Mouse (Mus musculus): ENCODE data around the gene Arpc1a.
"Not testable (repeated sequence)": the region's sequence is repeated elsewhere in the genome, so short reads cannot be mapped to it uniquely, and the experiment has no call there.

Gene Arpc1a

DNA sequence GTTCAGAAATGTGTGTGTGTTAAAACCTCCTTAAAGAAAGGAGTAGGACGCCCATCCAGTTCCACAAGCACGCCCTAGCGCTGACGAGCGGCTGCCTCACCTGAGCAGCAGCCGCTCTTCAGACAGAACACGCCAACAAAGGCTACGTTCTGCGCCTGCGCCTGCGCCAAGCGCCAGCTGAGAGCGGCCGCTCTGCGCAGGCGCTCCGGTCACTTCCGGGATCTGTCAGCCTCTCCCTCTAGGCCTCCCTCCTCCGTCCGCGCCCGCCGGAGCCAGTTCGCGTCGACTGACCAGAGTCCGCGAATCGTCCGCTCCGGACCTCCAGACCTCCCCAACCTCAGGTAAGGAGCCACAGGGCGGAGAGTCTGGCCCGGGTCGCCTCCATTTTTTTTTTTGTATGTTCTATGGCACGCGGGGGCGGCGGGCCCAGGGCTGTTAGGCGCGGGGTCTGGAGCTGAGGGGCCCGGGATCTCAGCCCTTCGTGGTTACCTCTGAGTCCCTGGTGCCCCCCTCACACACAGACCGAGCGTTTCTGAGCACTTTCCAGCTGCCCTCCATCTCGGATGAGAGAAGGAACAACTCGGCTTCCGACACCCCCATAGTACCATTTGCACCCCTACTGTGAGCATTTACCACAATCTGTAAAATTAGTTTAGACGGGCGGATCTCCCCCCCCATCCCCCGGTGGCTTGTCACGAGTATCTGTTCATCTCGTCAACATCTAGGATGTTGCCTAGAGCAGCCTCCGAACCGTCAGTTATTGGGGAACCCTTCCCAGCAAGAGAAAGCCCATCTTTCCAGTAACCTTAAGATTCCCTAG is at the start of gene Arpc1a, which contains the start of gene Kpna7:
TSS of gene Arpc1a (plus strand) at position 199 of the 820 bp plus-strand sequence.
TSS of gene Kpna7 (minus strand) at position 399 of the 820 bp plus-strand sequence.
- peak; percentile 98 for DNase-seq

DNA sequence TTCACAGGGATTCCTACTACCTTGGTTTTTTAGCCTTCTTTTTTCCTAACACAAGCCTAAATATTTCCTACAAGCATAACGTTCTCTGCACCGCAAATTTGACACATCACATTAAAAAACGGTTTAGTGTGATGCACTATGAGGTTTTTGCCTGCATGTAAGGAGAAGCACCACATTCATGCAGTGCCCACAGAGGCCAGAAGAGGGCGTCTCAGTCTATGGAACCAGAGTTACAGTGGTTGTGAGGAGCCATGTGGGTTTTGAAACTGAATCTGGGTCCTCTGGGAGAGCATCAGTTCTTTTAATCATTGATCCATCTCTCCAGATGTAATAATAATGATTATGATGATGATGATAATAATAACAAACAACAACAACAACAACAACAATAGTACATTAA is 42.0 kb upstream of the Arpc1a start:
- DNase-seq, result peak; percentile 49

DNA sequence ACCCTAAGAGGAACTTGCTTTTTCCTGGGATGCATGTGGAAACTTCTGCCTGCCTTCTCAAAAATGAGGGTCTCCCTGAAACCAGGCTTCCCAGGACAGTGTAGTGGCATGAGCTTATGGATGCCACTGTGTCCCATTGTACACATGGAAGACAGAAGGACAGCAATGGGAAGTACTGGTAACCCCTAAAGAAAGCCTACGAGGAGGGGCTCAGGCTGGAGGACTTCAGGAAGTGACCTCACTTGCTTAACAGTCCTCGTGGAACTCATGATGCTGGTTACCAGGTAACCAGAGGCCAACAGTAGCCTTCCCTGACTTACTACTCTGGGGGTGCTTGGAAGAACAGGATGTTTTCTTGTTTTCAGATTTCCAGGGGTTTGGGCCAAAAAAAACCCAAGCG is 40.9 kb upstream of the Arpc1a start, which contains the start of gene 1700018F24Rik:
TSS of gene 1700018F24Rik (plus strand) at position 301 of the 400 bp plus-strand sequence.
- not testable (repeated sequence) for DNase-seq

DNA sequence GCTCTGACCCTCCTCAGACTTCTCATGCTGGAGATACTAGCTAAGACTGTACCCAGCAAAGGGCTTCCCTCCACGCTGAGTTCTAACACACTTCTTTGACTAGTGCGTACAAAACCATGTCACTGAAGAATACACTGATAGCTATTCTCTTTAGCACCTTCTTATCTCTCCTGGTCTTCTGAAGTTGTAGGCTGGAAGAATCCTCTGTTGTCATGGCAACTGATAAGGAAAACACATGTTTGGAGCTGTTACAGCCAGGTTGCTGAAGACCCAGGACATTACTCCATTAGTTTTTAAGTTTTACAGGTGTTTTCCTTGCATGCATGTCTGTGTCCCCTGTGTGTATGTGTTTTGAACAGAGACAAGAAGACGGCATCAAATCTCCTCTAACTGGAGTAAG is 29.4 kb upstream of the Arpc1a start:
- DNase-seq, result not testable (repeated sequence)

DNA sequence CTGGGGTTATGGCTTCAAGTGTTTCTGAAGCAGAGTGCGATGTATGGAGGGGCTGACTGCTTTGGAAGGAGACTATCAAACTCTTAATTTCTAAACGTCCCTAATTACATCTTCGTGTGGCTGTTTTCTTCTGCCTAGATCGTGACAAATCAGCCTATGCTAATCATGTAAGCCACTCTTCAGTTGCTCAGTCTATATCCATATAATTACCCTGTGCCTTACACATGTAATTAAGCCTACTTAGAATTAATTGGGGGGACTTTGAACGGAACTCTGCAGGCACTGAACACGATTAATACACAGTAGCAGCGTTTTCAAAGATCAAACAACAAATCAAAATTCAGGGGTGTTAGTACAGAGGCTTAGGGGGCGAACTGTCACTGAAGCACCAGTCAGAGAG is 25.7 kb upstream of the Arpc1a start:
- DNase-seq, result no peak

DNA sequence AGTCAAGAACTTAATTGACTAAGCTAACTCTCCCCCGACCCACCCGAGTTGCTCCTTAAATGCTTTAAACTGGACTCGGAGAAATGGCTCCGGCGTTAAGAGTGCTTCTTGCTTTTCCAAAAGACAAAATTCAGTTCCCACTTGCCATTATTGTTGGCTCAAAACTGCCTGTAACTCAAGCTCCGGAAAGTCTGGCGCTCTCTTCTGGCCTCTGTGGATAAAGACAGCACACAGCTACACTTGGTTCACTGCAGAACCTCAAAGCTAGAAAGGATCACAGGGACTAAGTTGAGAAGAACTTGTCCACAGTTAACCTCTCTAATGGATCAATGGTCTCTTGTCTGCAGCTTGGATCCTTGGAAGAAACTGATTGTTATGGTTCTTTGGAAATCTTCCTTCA is 24.9 kb upstream of the Arpc1a start:
- DNase-seq, result peak; percentile 33

DNA sequence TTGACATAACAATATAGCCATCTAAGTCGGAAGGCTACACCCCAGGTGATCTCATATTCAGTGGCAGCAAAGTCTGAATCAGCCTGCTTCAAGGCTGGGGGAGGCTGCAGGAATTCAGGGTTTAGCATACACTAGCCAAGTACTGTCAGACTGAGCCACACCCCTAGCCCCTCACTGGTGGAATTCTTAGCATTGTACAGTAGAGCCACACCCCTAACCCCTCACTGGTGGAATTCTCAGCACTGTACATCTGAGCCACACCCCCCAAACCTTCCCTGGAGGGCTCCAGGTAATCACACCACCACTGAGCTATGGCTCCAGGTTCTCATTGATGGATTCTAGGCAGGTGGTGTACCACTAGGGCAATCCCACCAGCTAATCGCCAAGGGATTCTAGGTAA is 24.1 kb upstream of the Arpc1a start:
- DNase-seq, result no peak

DNA sequence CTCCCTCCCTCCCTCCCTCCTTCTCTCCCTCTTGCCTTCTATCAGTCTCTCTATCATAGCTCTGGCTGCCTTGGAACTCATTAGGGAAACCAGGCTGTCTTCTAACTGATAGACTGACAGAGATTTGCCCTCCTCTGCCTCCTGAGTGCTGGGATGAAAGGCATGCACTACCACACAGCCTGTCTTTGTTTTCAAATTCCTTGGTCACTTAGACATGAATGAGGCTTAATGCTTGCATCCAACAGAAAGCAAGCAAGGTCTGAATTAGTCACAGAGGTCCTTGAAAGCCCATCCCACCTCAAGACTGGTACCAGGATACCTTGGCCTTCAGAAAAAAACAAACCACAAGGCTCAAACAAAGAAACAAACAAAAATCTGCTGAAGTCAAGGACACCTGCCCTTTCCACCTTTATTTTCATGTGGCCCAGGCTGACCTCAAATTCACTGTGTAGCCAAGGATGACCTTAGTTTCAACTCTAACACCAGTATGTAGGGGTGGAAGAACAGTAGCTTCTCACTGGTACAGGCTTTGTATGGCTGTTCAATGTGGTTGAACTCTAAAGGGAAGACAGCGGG is 18.8 kb upstream of the Arpc1a start:
- DNase-seq, result no peak

DNA sequence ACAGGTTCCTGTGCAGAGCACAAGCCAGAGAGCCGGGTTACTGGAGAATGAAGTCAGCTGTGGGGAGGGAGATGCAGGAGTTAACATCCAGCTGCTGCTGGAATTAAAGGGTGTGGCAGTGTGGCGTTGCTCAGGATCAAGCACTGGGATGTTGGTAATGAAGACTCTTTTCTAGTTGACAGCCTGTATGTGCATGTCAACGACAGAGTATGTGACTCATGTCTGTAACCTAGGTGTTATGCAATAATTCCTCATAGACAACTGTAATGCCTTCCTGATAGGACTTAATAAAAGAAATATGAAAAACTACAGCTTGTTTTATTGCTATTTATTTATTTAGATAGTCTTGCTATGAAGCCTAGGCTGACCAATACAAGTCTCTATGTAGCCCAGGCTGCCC is 14.8 kb upstream of the Arpc1a start:
- no peak for DNase-seq

DNA sequence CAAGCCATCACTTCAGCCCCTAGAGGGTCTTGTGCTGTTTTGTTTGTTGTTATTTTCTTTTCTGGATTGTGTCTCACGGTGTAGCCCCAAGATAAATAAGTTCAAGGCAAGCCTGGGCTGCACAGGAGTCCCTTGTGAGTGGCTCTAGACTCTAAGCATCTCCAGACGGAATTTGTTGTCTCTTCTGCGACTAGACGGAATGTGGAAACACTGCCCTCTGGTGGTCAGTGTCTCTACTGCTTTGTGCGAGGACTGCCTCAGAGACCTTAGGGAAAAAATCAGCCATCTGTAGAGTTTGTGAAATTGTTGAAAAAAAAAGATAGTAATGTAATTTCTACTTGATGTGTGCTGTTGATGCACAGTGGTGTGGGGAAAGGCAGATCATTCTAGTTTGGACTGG is 13.9 kb upstream of the Arpc1a start:
- DNase-seq, result peak; percentile 85

DNA sequence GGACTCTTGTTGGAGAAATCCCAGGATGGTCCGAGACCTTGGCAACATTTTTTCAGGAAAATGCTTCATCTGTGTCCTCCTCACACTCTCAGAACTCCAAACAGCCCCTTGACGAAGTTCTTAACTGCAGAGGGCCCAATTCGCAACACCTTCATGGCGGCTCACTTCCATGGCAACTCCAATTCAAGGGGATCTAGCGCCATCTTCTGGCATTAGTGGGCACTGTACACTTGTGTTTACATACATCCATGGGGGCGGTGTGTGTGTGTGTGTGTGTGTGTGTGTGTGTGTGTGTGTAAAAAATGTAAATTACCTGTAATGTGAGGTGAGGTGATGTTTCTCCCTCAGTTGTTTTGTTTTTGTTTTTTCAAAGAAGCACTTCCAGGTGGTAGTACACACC is 12.3 kb upstream of the Arpc1a start:
- DNase-seq, result peak; percentile 34

DNA sequence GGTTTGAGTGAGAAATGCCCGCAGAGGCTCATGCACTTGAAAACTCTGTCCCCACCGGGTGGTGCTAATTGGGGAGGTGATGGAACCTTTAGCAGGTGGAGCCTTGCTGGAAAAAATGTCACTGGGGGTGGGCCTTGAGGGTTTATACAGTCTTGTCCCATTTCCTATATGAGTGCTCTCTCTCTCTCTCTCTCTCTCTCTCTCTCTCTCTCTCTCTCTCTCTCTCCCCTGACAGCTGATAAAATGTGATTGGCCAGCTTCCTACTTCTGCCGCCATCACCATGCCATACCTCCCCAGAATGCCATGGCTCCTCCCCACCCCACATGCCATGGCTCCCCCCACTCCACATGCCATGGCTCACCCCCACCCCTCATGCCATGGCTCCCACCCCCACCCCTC is 8.5 kb upstream of the Arpc1a start:
- DNase-seq, result no peak

DNA sequence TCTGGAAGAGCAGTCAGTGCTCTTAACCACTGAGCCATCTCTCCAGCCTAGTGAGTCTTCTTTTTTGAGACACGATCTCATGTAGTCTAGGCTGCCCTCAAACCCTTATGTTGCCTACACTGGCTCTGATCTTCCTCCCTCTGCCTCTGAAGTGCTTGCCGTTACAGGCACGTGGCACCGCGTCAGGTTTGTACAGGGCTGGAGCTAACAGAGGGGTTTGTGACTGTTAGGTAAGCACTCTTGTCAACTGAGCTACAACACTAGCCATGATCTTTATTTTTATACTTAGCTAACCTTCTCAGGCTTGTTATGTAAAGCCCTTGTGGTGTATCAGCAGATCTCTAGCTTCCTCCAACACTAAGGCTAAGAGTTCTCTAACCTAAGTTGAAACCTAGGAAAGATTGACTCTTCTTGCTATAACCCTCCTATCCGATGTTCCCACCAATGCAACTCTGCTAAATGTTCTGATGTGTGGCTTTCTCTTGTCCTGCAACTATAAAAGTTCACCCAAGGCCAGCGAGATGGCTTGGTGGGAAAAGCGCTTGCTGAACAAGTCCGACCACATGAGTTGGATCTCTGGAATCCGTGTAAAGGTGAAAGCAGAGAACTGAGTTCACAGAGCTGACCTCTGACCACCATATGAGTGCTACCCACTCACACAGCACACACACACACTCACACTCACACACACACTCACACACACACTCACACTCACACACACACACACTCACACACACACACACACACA is 1.6 kb upstream of the Arpc1a start:
- no peak for DNase-seq

DNA sequence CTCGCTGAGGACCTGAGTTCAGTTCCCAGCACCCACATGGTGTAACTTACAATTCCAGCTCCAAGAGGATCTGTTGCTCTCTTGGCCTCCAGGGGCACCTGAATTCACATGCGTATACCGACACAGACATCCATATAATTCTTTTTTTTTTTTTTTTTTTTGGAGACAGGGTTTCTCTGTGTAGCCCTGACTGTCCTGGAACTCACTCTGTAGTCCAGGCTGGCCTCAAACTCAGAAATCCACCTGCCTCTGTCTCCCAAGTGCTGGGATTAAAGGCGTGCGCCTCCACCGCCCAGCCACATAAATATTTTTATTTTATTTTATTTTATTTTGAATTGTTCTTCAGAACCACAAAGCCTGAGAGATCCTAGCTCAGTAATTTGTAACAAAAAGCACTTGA is 429 bp upstream of the Arpc1a start:
- not testable (repeated sequence) for DNase-seq

DNA sequence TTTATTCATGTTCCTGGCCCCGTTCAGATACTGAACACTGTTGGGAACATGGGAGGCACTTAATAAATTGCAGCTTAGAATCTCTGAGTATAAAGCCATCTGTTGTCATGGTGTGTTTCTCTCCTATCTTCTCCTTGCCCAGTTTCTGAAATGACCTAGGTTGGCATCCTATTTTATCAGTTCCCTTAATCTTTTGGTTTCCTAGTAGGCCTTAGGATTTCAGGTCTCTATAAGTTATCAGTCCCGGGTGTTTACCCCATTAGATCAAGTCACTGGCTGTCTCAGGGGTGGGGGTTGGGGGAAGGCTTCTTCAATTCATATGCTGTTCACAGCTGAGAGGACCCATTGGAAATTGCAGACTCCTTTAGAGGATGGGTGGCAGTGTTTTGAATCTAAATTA is 1.2 kb downstream of the Arpc1a start:
- no peak for DNase-seq

DNA sequence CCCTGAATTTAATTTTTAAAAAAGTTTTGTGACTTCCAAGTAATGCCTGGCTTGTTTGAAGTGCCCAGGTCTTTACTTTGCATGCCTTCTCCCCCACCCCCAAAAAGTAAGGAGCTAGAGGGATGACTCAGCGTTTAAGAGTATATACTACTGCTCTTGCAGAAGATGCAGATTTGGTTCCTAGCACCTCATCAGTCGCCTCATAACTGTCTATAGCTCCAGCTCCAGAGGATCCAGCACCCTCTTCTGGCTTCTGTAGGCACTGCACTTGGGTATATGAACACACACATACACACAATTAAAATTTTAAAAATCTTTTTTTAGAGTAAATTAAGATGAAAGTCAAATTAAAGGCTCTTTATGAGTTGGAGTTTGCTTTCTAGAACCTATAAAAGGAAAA is 4.6 kb downstream of the Arpc1a start:
- no peak for DNase-seq

DNA sequence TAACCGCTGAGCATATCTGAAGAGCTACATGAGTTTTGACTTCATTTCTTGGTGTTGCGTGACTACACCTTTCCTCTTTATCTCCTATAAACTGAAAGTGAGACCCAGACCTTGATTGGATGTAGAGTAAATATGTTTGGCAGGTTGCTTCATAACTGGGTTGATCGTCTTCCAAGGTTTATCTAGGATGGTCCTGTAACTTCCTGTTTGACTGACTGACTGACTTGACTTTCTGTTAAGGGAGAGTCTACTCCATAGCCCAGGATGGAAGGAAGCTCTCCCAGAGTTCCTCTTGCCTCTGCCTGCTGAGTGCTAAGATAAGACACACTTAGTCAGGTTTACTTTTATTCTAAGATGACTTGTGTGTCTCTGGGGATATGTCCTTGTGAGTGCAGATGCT is 6.2 kb downstream of the Arpc1a start:
- no peak for DNase-seq

DNA sequence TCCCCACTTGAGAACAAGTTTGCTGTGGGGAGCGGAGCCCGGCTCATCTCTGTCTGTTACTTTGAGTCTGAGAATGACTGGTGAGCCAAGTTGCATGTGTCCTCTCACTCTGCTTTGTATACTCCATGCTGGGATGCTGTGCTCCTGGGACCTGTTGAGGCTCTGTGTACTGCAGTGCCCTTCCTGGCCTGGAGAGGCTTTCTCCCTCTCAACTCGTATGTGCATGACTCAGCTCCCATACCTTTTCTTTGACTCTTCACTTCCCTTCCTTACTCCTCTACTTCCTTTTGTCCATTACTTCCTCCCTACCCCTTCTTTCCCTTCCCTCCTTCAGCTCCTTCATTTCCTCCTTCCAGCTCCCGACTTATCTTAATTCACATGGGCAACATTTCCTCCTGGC is 12.6 kb downstream of the Arpc1a start:
- DNase-seq, result no peak

DNA sequence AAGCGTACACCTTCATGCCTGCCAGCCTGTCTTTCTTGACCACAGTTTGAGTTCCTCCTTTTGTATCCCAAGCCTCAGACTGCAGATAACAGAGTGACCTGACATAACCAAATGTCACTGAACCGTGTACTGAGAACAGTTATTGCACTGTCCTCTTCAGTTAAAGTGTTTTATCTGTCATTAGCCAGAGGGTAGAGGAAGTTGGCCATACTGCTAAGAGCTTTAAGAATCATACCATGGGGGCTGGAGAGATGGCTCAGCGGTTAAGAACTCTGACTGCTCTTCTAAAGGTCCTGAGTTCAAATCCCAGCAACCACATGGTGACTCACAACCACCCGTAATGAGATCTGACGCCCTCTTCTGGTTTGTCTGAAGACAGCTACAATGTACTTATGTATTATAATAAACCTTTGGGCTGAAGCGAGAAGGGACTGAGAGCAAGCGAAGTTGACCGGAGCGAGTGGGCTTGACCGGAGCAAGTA is 14.8 kb downstream of the Arpc1a start:
- no peak for DNase-seq

DNA sequence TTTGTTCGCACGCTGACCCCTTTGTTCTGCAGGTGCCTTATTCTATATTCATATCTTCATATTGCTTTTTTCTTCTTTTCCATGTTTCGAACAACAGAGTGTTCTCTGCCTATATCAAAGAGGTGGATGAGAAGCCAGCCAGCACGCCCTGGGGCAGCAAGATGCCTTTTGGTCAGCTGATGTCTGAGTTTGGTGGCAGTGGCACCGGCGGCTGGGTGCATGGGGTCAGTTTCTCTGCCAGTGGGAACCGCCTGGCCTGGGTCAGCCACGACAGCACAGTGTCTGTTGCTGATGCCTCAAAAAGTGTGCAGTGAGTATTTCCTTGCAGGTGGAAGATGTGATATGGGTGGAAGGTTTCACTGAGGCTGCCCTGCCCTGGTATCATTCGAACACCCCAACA is 17.3 kb downstream of the Arpc1a start:
- DNase-seq, result no peak

DNA sequence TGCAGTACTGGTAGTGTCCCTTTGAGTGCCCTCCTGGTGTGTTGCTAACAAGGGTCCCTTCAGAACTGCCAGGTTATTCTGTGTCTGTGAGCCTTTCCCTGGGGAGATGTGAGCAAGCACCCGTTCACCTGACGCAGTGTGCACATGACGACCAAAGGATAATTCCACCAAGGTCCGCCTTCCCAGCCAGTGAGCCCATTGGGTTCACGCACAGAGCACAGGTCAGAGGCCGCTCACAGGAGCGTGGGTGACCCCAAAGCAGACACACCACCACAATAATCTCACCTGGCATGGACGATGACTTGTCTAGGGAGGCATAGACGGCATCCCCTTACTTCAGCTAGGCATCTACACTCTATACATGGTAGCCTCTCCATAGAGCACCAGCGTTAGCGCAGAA is 17.8 kb downstream of the Arpc1a start:
- DNase-seq, result not testable (repeated sequence)

DNA sequence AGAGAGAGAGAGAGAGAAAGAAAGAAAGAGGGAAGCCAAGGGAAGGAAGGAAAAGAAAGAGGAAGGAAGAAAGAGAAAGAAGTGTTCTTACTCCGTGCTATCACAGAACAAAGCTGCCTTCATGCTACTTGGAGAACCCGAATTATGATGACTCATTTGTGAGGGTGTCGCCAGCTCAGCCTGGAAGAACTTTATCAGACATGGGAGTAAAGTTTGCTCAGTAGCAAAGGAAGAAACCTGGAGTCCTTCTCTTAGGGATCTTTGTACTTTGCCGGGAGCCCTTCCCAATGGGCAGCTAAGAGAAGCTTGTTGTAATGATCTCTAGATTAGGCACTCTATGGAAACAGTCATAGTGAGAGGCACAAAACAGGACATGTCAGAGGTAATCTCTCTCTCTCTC is 19.1 kb downstream of the Arpc1a start:
- no peak for DNase-seq

DNA sequence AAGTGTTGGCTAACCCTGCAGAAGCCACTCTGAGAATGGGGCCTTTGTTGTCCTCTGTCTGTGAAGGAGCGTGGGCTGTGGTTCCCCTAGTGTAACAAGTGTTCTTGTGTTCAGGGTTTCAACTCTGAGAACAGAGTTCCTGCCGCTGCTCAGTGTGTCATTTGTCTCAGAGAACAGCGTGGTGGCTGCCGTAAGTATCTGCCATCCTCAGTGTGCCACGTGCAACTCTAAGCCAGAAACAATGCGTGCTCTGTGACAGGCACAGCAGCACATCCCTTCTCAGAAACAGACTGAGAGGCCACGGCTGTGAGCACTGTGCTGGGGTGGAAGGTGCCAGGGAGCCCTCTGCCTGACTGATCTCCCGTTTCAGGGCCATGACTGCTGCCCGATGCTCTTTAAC is 20.7 kb downstream of the Arpc1a start:
- no peak for DNase-seq

Data from thymus, postnatal 4 days (tissue).